Comparison of ENCODE assay signal across 10 mouse cellular contexts in genomic region chr4:115938276-115939160, GRCm38 (mm10). TPM values are rescaled to one million over a fixed set of nuclear protein-coding genes. Genes with fewer than 3 reads are reported as not detected.
DNase-seq lines count a peak whose midpoint lies in the region; ATAC-seq and TF ChIP-seq lines count a peak whose summit lies in the region.
"Had no signal": no experiment of that assay in that cellular context is flagged by ENCODE, and none has a peak within 500 bp of the region (broad histone marks: within the 10 kb centered on the region; RNA-seq: fewer than 3 reads in every experiment).

No protein-coding gene starts in this region.

- ATAC-seq in heart, embryonic 13.5 days (ENCODE audit: extremely low read depth, insufficient number of reproducible peaks, low FRiP score, low TSS enrichment), result no peak
- ATAC-seq in limb, embryonic 14.5 days (ENCODE audit: low FRiP score, low read depth), result no peak

- TF ChIP-seq POLR2A in limb, embryonic 14.5 days (IDR thresholded peaks at IDR 0.05; ENCODE audit: borderline replicate concordance, extremely low read depth, insufficient read depth, insufficient read length), result no peak

- 0 out of 2 replicates have a peak overlapping the region, but pooled peaks have one; percentile 71 for H3K4me2 ChIP-seq in heart, embryonic 13.5 days
- peak overlapping the region; percentile 60 for H3K4me2 ChIP-seq in limb, embryonic 14.5 days (replicated peaks; ENCODE audit: low read depth, low read length, severe bottlenecking)

- H3K4me3 ChIP-seq in heart, embryonic 13.5 days, result peak overlapping the region; percentile 51
- H3K4me3 ChIP-seq in limb, embryonic 14.5 days (replicated peaks; ENCODE audit: low read length), result peak overlapping the region; percentile 38

- peaks cover 29% of the 10 kb centered on the region for H3K4me1 ChIP-seq in heart, embryonic 13.5 days
- H3K4me1 ChIP-seq in limb, embryonic 14.5 days (ENCODE audit: control insufficient read depth, insufficient read depth, low read length), result peaks cover 7% of the 10 kb centered on the region; the same call in 1 of the 2 replicates

- H3K9ac ChIP-seq in heart, embryonic 13.5 days, result no peak overlapping the region
- H3K9ac ChIP-seq in limb, embryonic 14.5 days (ENCODE audit: low read depth, low read length, severe bottlenecking), result no peak overlapping the region

- no peaks in the 10 kb centered on the region for H3K36me3 ChIP-seq in heart, embryonic 13.5 days
- H3K36me3 ChIP-seq in limb, embryonic 14.5 days (ENCODE audit: control insufficient read depth, insufficient read depth, low read length), result no peaks in the 10 kb centered on the region

- no peak overlapping the region for H3K27ac ChIP-seq in heart, embryonic 13.5 days (replicated peaks)
- no peak overlapping the region for H3K27ac ChIP-seq in limb, embryonic 14.5 days (replicated peaks; ENCODE audit: low read depth, low read length)

- H3K9me3 ChIP-seq in heart, embryonic 13.5 days, result no peaks in the 10 kb centered on the region
- no peaks in the 10 kb centered on the region for H3K9me3 ChIP-seq in limb, embryonic 14.5 days (ENCODE audit: control insufficient read depth, low read length)

- DNase-seq in embryo, embryonic 10.5 days (ENCODE audit: low spot score), result peak; percentile 71
- DNase-seq in embryo, embryonic 10 days (ENCODE audit: low spot score), result no peak
- DNase-seq in lung, postnatal 14 days, result peak; percentile 18
- no peak for DNase-seq in lung, postnatal 10 days
- DNase-seq in limb, embryonic 14.5 days (ENCODE audit: low spot score), result no peak
- DNase-seq in T-cell, adult 2 months (ENCODE audit: low spot score), result no peak
- no peak for DNase-seq in gastrocnemius, adult 8-10 months (ENCODE audit: low spot score in 2 of 2)

- peaks cover 100% of the 10 kb centered on the region for H3K27me3 ChIP-seq in heart, embryonic 13.5 days (replicated peaks)
- H3K27me3 ChIP-seq in limb, embryonic 14.5 days (ENCODE audit: control insufficient read depth, insufficient read depth, low read length), result peaks cover 100% of the 10 kb centered on the region

- WGBS in heart, embryonic 13.5 days, result 2% methylated on average over 37 of the region's 37 CpGs
- WGBS in limb, embryonic 14.5 days, result under 1% methylated on average over 37 of the region's 37 CpGs

RNA-seq across cellular contexts. Expression of gene Dmbx1, which starts 1.2 kb away (rescaled TPM):
- polyA plus RNA-seq in heart, embryonic 13.5 days (2015; fragmentation: Nextera tagmentation; extraction: Ambion mirVana), result 0.05 TPM in 1 of 2 replicates, not detected in the other
- 0.05 and 0.09 TPM in 2 replicates for polyA plus RNA-seq in limb, embryonic 14.5 days (2012; rRNA removed)
- polyA plus RNA-seq in limb, embryonic 14.5 days (2014; fragmentation: Nextera tagmentation; extraction: Ambion mirVana), result not detected in 2 replicates
- total RNA-seq in gastrocnemius, adult 8-10 months (2022), result not detected
- total RNA-seq: neutrophil, adult 5-6 weeks had no signal
- polyA plus RNA-seq: large intestine, adult 2 months had no signal

RNA-seq across cellular contexts. Expression of gene 6430628N08Rik, which starts 48.1 kb away (rescaled TPM):
- polyA plus RNA-seq in heart, embryonic 13.5 days (2015; fragmentation: Nextera tagmentation; extraction: Ambion mirVana), result not detected in 2 replicates
- not detected in 2 replicates for polyA plus RNA-seq in limb, embryonic 14.5 days (2012; rRNA removed)
- not detected in 2 replicates for polyA plus RNA-seq in limb, embryonic 14.5 days (2014; fragmentation: Nextera tagmentation; extraction: Ambion mirVana)
- total RNA-seq in gastrocnemius, adult 8-10 months (2022), result not detected
- total RNA-seq: neutrophil, adult 5-6 weeks had no signal
- polyA plus RNA-seq: large intestine, adult 2 months had no signal

RNA-seq across cellular contexts. Expression of gene Kncn, which starts 54.3 kb away (rescaled TPM):
- polyA plus RNA-seq in heart, embryonic 13.5 days (2015; fragmentation: Nextera tagmentation; extraction: Ambion mirVana), result not detected in 2 replicates
- polyA plus RNA-seq in limb, embryonic 14.5 days (2012; rRNA removed), result not detected in 2 replicates
- not detected in 2 replicates for polyA plus RNA-seq in limb, embryonic 14.5 days (2014; fragmentation: Nextera tagmentation; extraction: Ambion mirVana)
- not detected for total RNA-seq in gastrocnemius, adult 8-10 months (2022)
- total RNA-seq: neutrophil, adult 5-6 weeks had no signal
- polyA plus RNA-seq: large intestine, adult 2 months had no signal

Comparison
In these comparisons a context has a peak if more than half of its experiments do, and no peak if none do; other contexts are left out.
1. DNase-seq: peak in embryo, embryonic 10.5 days (single experiment) and lung, postnatal 14 days (single experiment); none in embryo, embryonic 10 days (single experiment), lung, postnatal 10 days (single experiment), limb, embryonic 14.5 days (single experiment), T-cell, adult 2 months (single experiment) and gastrocnemius, adult 8-10 months (0 of 2).